Mouse (Mus musculus): ENCODE data around the gene Hcar1. TPM values are rescaled to one million over a fixed set of nuclear protein-coding genes. Genes with fewer than 3 reads are reported as not detected.

The Hcar1 gene
- polyA plus RNA-seq, 1 experiment from 2014 or later = 0.30 TPM

- no peak overlapping the region for H3K27ac ChIP-seq
- no peak overlapping the region for H3K4me2 ChIP-seq (replicated peaks)
- H3K9ac ChIP-seq (replicated peaks) = no peak overlapping the region
- no peaks in the 10 kb centered on the region for H3K4me1 ChIP-seq (replicated peaks)
- H3K4me3 ChIP-seq (replicated peaks) = no peak overlapping the region
- 79% methylated on average over 5 of the region's 5 CpGs for WGBS
- no peaks in the 10 kb centered on the region for H3K27me3 ChIP-seq
- ATAC-seq = no peak
- H3K9me3 ChIP-seq = no peaks in the 10 kb centered on the region
- no peaks in the 10 kb centered on the region for H3K36me3 ChIP-seq
Measured at GRCm38 (mm10) chr5:123890987-123891386, 11.2 kb upstream of the Hcar1 start.

GRCm38 (mm10) chr5:123890312-123890711 is 10.5 kb upstream of the Hcar1 start:
- H3K4me1 ChIP-seq (replicated peaks) = no peaks in the 10 kb centered on the region
- no peaks in the 10 kb centered on the region for H3K27me3 ChIP-seq
- no peaks in the 10 kb centered on the region for H3K36me3 ChIP-seq
- H3K9ac ChIP-seq (replicated peaks) = no peak overlapping the region
- H3K4me3 ChIP-seq (replicated peaks) = no peak overlapping the region
- no peak overlapping the region for H3K27ac ChIP-seq
- 84% methylated on average over 2 of the region's 2 CpGs for WGBS
- no peak overlapping the region for H3K4me2 ChIP-seq (replicated peaks)
- ATAC-seq = no peak
- no peaks in the 10 kb centered on the region for H3K9me3 ChIP-seq

GRCm38 (mm10) chr5:123886365-123886764 is 6.5 kb upstream of the Hcar1 start:
- 91% methylated on average over 3 of the region's 3 CpGs for WGBS
- Histone ChIP-seq H3K4me1 (replicated peaks) (no peaks in the 10 kb centered on the region), H3K9ac (replicated peaks) (no peak overlapping the region), H3K27ac (no peak overlapping the region), H3K9me3 (no peaks in the 10 kb centered on the region), H3K36me3 (no peaks in the 10 kb centered on the region), H3K27me3 (no peaks in the 10 kb centered on the region), H3K4me2 (replicated peaks) (no peak overlapping the region), H3K4me3 (replicated peaks) (no peak overlapping the region)
- no peak for ATAC-seq

GRCm38 (mm10) chr5:123884332-123884731 is 4.5 kb upstream of the Hcar1 start:
- ATAC-seq = no peak
- Histone ChIP-seq H3K9me3 (no peaks in the 10 kb centered on the region), H3K27ac (no peak overlapping the region), H3K9ac (replicated peaks) (no peak overlapping the region), H3K4me2 (replicated peaks) (no peak overlapping the region), H3K4me3 (replicated peaks) (no peak overlapping the region), H3K36me3 (no peaks in the 10 kb centered on the region), H3K27me3 (no peaks in the 10 kb centered on the region), H3K4me1 (replicated peaks) (no peaks in the 10 kb centered on the region)
- WGBS = 77% methylated on average over 10 of the region's 10 CpGs

GRCm38 (mm10) chr5:123883891-123884290 is 4.1 kb upstream of the Hcar1 start:
- H3K4me3 ChIP-seq (replicated peaks) = no peak overlapping the region
- 90% methylated on average over 7 of the region's 7 CpGs for WGBS
- ATAC-seq = no peak
- H3K27ac ChIP-seq = no peak overlapping the region
- no peak overlapping the region for H3K4me2 ChIP-seq (replicated peaks)
- no peaks in the 10 kb centered on the region for H3K9me3 ChIP-seq
- no peaks in the 10 kb centered on the region for H3K27me3 ChIP-seq
- H3K36me3 ChIP-seq = no peaks in the 10 kb centered on the region
- H3K9ac ChIP-seq (replicated peaks) = no peak overlapping the region
- H3K4me1 ChIP-seq (replicated peaks) = no peaks in the 10 kb centered on the region

GRCm38 (mm10) chr5:123880778-123881177 is 958 bp upstream of the Hcar1 start:
- Histone ChIP-seq H3K4me1 (replicated peaks) (no peaks in the 10 kb centered on the region), H3K27me3 (no peaks in the 10 kb centered on the region), H3K9ac (replicated peaks) (no peak overlapping the region), H3K27ac (no peak overlapping the region), H3K4me3 (replicated peaks) (no peak overlapping the region), H3K9me3 (no peaks in the 10 kb centered on the region), H3K4me2 (replicated peaks) (no peak overlapping the region), H3K36me3 (no peaks in the 10 kb centered on the region)
- WGBS = 78% methylated on average over 14 of the region's 14 CpGs
- ATAC-seq = no peak

- H3K4me3 ChIP-seq (replicated peaks) = no peak overlapping the region
- 81% methylated on average over 14 of the region's 14 CpGs for WGBS
- no peak overlapping the region for H3K4me2 ChIP-seq (replicated peaks)
- H3K27me3 ChIP-seq = no peaks in the 10 kb centered on the region
- H3K9ac ChIP-seq (replicated peaks) = no peak overlapping the region
- no peak for ATAC-seq
- no peak overlapping the region for H3K27ac ChIP-seq
- no peaks in the 10 kb centered on the region for H3K4me1 ChIP-seq (replicated peaks)
- H3K36me3 ChIP-seq = no peaks in the 10 kb centered on the region
- no peaks in the 10 kb centered on the region for H3K9me3 ChIP-seq
Measured at GRCm38 (mm10) chr5:123878056-123878455, 1.8 kb downstream of the Hcar1 start.

GRCm38 (mm10) chr5:123874177-123874576 is 5.6 kb downstream of the Hcar1 start:
- Histone ChIP-seq H3K27me3 (no peaks in the 10 kb centered on the region), H3K9ac (replicated peaks) (no peak overlapping the region), H3K4me2 (replicated peaks) (no peak overlapping the region), H3K27ac (no peak overlapping the region), H3K4me3 (replicated peaks) (no peak overlapping the region), H3K9me3 (no peaks in the 10 kb centered on the region), H3K4me1 (replicated peaks) (no peaks in the 10 kb centered on the region), H3K36me3 (no peaks in the 10 kb centered on the region)
- WGBS = 92% methylated on average over 5 of the region's 5 CpGs
- no peak for ATAC-seq

GRCm38 (mm10) chr5:123869615-123870014 is 10.2 kb downstream of the Hcar1 start:
- peaks cover 2% of the 10 kb centered on the region; the same call in 1 of the 2 replicates for H3K9me3 ChIP-seq
- no peak for ATAC-seq
- WGBS = 88% methylated on average over 4 of the region's 4 CpGs
- H3K4me1 ChIP-seq (replicated peaks) = no peaks in the 10 kb centered on the region
- no peaks in the 10 kb centered on the region for H3K27me3 ChIP-seq
- H3K36me3 ChIP-seq = no peaks in the 10 kb centered on the region
- H3K4me2 ChIP-seq (replicated peaks) = no peak overlapping the region
- no peak overlapping the region for H3K27ac ChIP-seq
- H3K4me3 ChIP-seq (replicated peaks) = no peak overlapping the region
- H3K9ac ChIP-seq (replicated peaks) = no peak overlapping the region

- Histone ChIP-seq H3K4me1 (replicated peaks) (no peaks in the 10 kb centered on the region), H3K27me3 (no peaks in the 10 kb centered on the region), H3K4me2 (replicated peaks) (no peak overlapping the region), H3K4me3 (replicated peaks) (no peak overlapping the region), H3K36me3 (no peaks in the 10 kb centered on the region), H3K9me3 (peaks cover 2% of the 10 kb centered on the region; the same call in 1 of the 2 replicates), H3K27ac (no peak overlapping the region), H3K9ac (replicated peaks) (no peak overlapping the region)
- WGBS = 94% methylated on average over 4 of the region's 4 CpGs
- ATAC-seq = no peak
Measured at GRCm38 (mm10) chr5:123866457-123866856, 13.4 kb downstream of the Hcar1 start.

GRCm38 (mm10) chr5:123865365-123865764 is 14.5 kb downstream of the Hcar1 start, which contains the start of gene Hcar2:
Gene Hcar2, minus strand, starts transcription at chr5:123865499.
- Histone ChIP-seq H3K4me1 (replicated peaks) (no peaks in the 10 kb centered on the region), H3K36me3 (no peaks in the 10 kb centered on the region), H3K9ac (replicated peaks) (no peak within 1 kb of the TSS), H3K9me3 (peaks cover 2% of the 10 kb centered on the region; the same call in 1 of the 2 replicates), H3K27me3 (no peaks in the 10 kb centered on the region), H3K4me2 (replicated peaks) (no peak within 1 kb of the TSS), H3K27ac (no peak within 1 kb of the TSS), H3K4me3 (replicated peaks) (no peak within 1 kb of the TSS)
- 86% methylated on average over 12 of the region's 12 CpGs for WGBS
- no peak for ATAC-seq

GRCm38 (mm10) chr5:123863934-123864333 is 15.9 kb downstream of the Hcar1 start:
- no peak overlapping the region for H3K9ac ChIP-seq (replicated peaks)
- no peaks in the 10 kb centered on the region for H3K4me1 ChIP-seq (replicated peaks)
- 90% methylated on average over 14 of the region's 14 CpGs for WGBS
- no peaks in the 10 kb centered on the region for H3K36me3 ChIP-seq
- H3K4me3 ChIP-seq (replicated peaks) = no peak overlapping the region
- H3K27ac ChIP-seq = no peak overlapping the region
- H3K9me3 ChIP-seq = peaks cover 2% of the 10 kb centered on the region; the same call in 1 of the 2 replicates
- H3K27me3 ChIP-seq = no peaks in the 10 kb centered on the region
- ATAC-seq = no peak
- H3K4me2 ChIP-seq (replicated peaks) = no peak overlapping the region

Measured in midbrain, embryonic 13.5 days (tissue).